Mouse (Mus musculus): Measurements from ENCODE around the gene Magi1.

DNA sequence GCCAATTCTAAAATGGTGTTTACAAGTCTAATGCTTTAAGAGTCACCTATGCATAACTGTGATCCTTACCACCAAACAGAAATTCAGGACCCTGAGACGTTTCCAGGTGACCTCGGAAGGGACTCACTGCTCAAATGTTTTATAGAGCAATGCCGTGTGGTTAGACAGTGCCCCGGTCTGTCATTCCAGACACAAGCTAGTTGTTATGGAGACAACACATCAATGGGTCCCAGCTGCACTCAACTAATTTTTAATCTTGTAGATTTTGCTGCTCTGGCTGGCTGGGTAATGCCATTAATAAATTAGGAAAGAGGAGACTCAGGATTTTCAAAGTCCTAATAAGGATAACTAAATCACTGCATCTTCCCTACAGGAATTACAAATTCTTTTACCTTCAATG, 151.7 kb downstream of the Magi1 start:
- TF ChIP-seq CTCF (IDR thresholded peaks at IDR 0.05) (no peak), EP300 (IDR thresholded peaks at IDR 0.05; ENCODE audit: insufficient read depth, low read depth, low read length) (no peak), POLR2A (IDR thresholded peaks at IDR 0.05; ENCODE audit: insufficient read depth, low read depth, low read length) (no peak)
